Mouse (Mus musculus): ENCODE results near the gene Fig4. TPM values are rescaled to one million over a fixed set of nuclear protein-coding genes. Genes with fewer than 3 reads are reported as not detected.

Fig4 gene
- total RNA-seq, 2 experiments from 2014 or later: 43.6 to 45.9 TPM

DNA sequence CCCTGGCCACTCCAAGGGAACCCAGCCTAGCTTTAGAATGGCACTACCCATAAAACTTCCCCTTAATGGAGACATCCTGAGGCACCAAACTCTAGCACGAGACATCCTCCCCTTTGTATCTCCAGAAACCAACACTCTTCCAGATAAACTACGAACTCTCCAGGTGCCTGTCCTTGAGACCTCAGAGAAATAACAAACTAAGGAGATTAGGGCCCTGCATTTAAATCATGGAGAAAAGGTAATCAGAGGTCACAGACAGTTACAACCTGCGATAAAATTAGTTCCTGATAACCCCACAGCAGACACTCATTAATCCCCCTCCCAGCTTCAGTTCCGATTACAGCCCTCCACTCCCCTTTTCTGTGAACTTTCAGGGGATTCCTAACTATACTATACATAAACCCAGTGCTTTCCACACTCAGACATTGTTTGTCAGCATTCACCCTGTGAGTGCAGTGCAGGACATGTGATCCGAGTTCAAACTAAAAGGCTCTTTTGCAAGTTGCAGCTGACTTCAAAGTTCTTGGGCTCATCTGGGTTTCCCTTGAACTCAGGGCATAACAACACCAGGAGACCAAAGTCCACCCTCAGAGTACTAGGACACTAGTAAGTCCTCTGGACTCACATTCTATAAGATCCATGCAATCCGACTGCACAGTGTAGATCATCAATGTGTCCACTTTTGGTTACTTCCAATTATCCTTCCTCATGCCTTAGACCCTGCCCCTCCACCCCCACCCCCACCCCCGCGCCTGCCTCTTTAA lies 42.6 kb downstream of the Fig4 start:
- DNase-seq: no peak

DNA sequence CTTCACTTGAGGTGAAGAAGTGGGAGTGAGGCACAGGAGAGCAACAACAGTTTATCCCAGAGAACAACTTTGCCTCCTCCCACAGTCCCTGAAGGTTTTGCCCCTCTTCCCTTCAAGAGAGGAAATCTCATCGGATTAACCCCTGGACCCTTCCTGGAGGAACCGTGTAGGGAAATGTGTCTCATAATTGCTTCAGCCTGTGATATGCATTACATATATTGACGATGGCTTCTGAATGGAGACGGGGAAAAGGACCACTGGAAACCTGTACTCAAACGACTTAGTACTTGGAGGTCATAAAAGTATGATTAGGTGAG lies 52.4 kb downstream of the Fig4 start:
- no peak for DNase-seq

DNA sequence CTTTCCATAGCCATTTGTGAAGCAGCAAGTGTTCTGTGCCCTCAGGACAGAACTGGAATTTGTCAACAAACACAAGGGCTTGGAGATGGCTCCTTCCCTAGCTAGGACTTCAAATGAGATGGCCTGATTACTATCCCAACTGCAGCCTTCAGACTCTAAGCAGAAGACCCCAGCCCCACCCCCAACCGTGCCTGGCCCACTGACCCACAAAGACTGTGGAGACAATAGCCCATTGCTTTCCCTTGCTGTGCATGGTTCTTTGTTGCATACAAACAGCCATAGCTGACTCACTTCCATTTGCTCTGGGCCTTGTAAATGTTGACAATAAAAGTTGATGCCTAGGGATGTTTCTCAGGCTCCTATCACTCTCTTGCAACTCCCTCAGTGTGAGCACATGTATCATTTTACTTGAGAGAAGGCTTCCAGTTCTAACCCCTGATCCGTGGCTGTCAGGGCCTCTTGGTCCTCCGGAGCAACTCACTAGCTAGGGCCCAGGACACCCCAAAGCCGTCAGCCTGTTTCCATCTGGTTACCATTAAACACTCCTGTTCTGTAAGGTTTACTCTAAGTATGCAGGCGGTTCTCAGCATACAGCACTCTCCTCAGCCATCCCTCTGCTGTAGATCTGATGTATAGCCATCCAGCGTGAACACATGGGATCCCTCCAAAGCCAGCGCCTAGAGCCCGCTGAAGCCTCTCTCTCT lies 52.9 kb downstream of the Fig4 start:
- DNase-seq: no peak

DNA sequence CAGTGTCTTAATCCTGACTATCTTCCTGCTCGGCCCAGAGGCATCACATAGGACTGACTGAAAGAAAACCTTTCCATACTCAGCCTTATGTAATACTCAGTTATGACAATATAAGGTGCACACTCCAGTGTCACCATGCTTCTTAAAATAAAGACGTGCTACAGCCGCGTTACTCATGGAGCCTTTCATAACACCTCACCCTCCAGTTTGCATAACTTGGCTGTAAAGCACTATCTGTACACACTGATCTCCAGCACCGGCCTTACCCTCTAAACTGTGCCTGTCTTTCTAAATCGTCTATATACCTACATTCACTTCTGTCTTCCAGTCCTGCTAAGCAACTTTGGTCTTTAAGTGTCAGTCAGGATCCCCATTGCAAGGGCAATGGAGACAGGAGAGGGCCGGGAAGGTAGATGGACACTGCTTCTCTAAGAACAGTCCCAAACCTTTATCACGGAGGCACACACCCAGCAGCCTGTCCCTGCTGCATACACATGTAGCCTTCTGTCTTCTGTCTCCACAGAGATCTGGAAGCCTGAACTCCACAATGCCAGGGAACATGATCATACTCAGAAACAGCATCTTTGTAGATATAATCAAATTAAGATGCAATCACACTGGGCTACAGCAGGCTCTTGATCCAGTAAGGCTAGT lies 53.9 kb downstream of the Fig4 start:
- DNase-seq: no peak

DNA sequence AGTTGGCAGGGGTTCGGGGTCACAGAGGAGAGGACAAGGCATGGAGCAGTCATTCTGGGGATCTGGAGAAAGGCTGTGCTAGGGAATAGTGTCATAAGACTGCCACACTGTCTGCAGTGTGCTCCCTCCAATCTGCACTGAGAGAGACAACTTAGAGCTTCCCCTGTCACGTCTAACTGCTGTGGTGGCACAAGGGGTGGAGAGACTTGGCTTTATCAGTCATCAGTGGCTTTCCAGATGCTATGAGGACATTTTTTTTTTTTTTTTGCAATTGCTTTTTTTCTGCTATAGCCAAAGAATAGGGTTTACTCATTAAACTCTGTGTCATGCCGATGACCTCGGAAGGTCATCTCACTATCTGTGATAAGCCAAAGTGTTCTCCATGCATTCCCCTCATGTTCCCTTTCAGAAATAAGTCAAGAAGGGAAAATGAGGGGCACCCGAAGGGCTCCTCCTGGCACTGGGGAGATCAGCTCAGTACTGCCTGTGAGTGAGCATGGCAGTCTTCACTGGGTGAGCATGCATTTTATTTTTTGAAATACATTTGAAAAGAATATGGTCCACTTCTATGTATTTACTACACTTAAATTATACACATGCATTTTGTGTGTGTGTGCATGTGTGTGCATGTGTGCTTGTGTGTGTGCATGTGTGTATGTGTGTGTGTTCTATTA lies 55.1 kb downstream of the Fig4 start:
- no peak for DNase-seq

DNA sequence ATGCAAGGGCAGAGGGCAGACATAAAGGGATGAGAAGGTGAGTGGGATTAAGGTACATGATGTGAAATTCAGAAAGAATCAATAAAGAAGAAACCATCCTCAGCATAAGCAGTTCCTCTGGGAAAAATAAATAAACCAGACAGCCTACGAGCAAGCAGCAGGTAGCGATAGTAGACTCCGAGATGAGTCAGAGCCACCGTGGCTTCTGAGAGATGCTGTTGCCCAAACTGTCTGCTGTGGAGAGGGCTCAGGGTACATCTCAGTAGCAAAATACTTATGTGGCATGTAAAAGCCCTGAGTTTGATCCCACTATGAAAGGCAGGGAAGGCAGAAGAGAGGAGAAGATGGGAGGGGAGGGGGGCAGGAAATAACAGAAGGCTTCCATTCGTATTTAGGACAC lies 56.9 kb downstream of the Fig4 start:
- no peak for DNase-seq

DNA sequence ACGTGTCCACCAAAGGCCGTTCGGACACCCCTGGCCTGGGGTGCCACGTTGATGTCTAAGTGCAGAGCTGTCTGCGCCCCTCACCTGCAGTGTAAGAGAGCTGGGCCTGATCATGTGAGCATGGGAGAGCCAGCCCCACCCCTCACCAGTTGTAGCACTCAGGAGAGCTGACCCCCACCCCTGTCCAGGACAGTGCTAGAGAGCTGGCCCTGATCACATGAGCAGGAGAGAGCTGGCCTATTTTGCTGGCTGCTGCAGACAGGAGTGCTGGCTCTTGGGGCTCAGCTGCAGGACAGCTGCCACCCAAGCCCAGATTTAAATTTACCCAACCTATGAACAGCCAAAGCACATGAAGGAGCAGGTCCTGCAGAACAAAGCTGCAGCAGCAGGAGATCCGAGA lies 57.6 kb downstream of the Fig4 start:
- no peak for DNase-seq

DNA sequence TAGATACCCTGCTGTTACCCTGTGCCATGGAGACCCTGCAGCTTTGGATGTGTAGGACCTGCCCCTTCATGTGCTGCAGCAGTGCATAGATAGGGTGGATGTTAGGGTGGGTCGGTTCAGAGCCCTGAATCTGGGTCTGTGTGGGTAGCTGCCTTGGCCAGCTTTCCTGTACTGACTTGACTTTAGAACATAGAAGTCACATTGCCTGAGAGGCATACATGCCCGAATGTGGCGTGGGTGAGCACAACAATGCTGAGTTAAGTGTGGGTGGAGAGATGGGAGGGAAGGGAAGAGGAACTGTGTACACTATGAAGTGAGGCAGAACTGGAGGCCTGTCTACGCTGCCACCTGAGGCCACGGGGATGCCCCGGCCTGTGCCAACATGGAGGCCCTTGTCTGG lies 58.0 kb downstream of the Fig4 start:
- no peak for DNase-seq

DNA sequence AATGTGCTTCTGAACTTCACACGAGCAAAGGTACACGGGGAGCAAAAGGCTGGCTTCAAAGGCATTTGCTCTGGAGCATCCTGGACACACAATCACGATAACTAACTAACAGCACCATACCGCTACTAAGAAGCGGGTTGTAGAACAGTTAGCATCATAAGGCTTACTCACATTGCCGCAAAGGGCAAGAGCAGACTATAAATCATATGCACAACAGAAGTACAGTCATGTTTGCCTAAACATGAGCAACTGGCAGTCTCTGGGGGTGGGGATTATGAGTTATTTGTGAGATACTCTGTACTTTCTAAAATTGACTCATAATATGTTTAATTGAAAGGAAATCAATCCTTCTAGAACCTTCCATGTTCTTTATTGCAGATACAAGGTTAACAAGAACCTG lies 59.1 kb downstream of the Fig4 start:
- no peak for DNase-seq

DNA sequence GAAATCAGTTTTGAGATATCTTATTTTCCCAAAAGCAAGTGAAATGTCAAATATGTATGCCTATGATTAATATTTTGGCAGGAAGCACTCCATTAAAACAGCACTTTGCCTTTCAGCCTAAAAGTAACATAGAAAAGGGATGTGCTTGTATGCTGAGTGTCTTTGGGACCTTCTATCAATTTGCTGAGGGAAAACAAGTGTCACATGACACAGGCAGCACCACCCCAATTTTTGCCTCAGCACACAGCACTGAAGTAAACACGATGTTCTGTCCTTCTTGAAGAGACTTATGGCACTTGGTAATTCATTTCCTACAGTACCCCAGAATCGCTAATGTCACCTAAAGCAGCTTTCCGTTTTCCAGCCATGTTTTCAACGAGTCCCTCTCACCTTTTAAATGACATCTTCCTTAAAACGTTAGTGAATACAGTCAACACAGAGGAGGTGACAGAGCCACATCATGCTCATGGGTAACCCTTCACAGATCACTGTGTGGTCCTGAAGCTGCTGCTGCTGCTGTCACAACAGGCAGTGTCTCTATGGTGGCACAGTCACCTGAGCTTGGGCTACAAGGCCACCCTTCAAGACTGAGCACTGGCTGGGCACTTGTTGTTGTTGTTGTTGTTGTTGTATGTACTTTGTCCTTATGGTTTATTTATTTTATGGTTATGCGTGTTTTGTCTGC lies 61.4 kb downstream of the Fig4 start:
- no peak for DNase-seq

DNA sequence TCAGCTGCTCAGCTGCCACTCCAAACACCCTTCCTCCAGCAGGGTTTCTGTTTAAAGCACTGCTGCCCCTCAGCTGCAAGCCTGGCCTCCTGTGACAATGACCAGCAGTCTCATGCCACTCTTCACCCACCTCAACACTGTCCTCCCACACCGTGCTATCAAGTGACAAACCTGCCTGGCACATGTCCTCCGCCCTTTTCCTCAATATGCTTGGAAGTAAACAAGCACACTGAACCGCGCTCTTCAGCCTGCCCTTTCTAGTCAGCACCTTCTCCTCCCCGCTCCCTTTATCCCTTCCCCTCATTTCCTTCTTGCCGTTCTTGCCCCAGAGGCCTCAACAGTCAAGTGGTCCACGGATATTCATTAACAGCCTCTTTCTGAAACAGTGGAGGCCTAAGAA lies 62.0 kb downstream of the Fig4 start:
- peak; percentile 51 for DNase-seq

DNA sequence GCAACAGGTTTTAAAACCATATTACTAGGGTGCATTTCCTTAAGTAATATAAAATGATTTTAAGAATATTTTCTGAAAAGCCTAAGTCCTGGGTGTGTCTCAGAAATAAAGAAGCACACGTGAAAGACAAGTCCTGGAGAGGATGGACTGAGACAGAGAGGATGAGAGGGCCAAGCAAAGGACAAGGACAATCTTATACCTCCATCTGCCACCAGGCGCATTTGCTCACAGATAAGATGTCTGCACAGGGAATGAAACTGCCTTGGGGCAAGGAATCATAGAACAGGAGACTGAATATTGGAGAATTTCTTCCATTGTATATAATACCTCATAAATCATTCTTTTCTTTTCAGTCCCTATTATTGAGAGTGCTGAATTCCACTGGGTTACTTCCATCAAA lies 67.0 kb downstream of the Fig4 start:
- DNase-seq: no peak

DNA sequence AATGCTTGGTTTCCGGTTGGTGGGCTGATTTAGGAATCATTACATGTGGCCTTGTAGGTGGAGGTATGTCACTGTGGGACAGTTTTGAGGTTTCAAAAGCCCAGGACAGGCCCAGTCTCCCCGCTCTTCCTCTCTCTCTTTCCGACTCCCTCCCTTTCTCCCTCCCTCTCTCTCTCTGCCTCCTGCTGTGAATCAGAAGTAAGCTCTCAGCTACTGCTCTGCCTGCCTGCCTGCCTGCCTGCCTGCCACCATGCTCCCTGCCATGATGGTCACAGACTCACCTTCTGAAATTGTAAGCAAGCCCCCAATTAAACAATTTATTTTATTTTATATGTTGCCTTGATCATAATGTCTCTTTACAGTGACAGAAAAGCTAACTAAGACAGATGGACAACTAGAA lies 67.5 kb downstream of the Fig4 start:
- no peak for DNase-seq

DNA sequence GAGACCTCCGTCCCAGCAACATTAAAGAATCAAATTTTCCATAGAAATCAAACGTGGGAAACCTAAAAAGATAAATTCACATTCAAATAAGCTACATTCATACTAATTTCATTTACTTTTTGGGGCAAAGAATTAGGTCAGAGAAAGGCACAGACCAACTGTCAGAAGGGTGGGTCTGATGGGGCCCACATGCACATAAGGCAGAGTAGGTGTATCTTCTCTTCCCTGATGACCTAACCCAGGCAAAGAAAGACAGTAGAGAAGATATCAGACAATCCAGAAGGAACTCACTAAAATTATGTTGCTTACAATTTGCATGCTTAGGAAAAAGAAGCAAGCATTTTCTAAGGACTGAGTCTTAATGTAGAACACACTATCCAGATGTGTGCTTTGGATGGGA lies 67.9 kb downstream of the Fig4 start:
- DNase-seq: no peak

DNA sequence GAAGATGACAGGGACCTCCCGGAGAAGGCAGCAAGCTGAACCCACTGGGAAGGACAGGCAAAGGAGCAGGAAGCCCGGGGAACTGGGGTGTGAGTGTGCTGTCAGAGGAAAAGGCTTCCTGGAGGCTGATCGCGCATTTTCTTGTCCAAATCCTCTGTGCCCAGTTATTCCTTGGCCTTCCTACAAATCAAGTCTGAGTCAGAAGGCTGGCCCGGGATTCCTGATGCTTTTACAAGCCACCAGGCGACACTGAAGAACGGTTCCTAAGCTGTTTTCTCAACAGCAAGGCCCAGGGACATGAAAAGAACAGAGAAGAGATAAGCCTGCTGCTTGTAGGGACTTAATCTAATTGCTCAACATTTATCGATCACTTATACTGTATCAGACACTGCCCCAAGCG lies 68.5 kb downstream of the Fig4 start:
- no peak for DNase-seq

DNA sequence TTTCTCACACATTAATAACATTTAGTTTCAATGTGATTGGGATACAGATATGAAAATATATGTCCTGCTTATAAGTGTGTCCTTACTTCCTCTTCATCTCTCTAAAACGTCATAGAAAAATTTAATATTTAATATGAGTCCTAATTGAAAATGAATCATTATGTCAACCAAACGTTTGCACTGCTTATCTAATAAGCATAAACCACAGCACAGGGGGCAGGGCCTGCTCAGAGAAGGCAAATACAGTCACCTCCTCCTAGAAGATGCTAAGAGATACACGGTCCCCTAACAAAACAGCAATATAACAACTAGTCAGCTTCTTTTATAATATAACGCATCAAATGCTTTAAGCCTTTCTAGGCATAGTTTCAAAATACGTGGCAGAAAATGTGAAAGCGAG lies 69.9 kb downstream of the Fig4 start:
- DNase-seq: no peak

DNA sequence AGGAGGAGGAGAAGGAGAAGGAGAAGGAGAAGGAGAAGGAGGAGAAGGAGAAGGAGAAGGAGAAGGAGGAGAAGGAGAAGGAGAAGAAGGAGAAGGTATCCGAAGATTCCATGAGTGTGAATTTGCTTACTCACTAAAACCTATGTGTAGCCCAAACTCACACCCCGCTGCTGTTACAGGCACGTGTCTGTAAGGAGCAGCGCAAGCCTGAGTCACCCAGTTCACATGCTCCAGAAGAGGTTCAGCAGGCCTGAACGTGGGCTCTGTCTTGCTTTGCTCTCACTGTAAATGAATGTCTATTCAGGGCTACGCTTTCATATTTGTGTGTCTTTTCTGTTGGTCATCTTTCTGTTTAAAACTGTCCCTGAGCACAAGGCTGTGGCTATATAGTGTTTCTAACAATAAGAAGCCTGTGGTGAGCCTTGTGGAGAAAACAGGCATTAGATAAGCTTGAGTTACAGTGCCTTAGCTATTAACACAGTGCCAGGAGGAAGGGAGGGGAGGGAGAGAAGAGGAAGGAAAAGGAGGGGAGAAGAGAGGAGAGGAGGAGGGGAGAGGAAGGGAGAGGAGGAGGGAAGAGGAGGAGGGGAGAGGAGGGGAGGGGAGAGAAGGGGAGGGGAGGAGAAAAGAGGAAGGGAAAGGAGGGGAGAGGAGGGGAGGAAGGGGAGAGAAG lies 71.8 kb downstream of the Fig4 start:
- DNase-seq: no peak

DNA sequence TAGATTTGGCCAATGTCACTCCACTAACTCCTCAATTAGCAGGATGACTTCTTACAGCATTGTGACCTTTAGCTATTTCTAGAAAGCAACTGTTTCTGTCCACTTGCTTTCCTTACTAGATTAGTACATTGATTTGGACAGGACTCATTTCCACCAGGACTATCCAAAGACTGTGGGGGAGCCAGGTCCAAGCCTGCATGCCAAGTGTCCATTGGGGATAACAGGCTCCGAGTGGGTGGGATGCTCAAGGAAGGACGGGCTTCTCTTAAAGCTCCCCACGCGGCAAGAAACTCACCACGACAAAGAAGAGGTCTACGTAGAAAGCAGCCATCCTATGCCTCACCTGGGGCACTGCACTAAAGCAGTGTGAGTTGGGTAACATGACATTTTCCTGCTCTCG lies 75.4 kb downstream of the Fig4 start:
- DNase-seq: no peak

DNA sequence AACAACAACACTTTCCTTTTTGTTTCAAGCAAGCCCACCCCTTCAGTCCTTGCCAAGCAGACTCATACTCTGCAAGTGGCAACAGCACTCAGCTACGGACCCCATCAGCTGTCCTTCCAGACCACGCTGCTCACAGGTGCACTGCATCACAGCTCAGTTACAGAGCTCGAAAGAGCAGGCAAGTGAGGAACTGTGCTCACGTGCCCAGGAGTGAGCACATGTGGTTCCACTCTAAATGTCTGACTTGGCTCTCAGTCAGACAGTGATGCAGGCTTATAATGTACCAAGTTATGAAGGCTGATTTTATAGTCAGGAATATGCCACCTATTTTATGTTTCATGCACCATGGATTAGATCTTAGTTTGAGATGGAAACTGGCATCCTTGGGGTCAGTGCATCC lies 79.6 kb downstream of the Fig4 start:
- no peak for DNase-seq

DNA sequence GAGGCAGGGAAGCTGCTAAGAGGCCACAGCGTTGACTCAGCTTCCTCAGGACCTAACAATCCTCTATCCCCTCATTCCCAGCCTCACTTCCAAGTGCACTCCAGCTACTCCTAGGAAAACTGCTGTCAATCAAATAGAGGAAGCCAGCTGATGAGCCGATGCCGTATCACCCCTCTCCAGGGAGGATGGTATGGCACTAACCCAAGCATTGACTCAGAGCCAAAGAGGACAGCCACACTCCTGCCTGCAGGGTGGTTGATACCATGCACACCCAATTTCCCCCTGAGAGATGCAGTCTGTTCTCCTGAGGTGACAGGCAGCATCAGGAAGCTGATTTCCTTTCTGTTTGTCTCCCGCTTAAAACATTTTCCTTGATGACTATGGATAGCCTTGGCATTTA lies 81.9 kb downstream of the Fig4 start:
- peak; percentile 19 for DNase-seq

DNA sequence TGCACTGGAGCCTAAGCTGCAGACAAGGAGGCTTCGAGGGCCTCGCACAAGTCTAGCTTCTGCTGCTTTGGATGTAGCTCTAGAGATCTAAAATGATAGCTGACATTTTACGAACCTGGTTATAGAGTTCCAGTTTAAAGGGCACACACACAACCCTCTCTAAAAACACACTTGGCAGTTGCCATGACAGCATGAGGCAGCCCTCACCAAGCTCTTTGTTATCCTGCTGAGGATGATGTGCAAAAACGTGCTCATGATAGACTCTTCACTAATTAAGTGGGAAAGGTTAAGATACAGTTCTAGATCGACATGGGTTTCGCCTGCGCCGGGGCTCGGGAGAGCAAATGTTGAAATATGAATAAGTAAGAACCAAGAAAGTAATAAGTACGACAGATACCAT lies 84.2 kb downstream of the Fig4 start:
- no peak for DNase-seq

DNA sequence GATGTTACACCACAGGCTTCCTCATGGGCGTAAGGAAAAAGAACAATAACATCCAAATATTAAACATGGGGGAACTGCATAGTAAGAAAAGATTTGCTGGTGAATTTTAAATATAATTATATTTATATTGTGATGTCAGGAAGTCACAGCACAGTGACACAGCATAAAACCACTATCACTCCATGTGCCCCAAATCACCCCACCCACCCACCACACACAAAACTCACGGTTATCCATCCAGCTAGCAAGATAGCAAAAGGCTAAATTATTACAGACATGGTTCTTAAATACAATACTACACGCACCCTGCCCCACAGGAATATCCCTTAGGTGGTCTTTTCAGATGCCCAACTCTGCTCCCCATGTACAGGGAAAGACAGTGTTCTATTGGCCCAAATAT lies 89.0 kb downstream of the Fig4 start:
- no peak for DNase-seq

Measured in heart, postnatal 4 days (tissue).